Mouse (Mus musculus): ENCODE data around the gene Tkt.
"Not testable (repeated sequence)": the region's sequence is repeated elsewhere in the genome, so short reads cannot be mapped to it uniquely, and the experiment has no call there.

GRCm38 (mm10) chr14:30543331-30543730 lies 4.8 kb upstream of the Tkt start:
- not testable (repeated sequence) for TF ChIP-seq POLR2A (IDR thresholded peaks at IDR 0.05; ENCODE audit: insufficient read depth, low read length); CTCF (IDR thresholded peaks at IDR 0.05; ENCODE audit: low read depth, low read length)
